Mouse (Mus musculus) MEL (cell line): ENCODE measurements around the gene Klrb1b. TPM values are rescaled to one million over a fixed set of nuclear protein-coding genes. Genes with fewer than 3 reads are reported as not detected.
"Not testable (repeated sequence)": the region's sequence is repeated elsewhere in the genome, so short reads cannot be mapped to it uniquely, and the experiment has no call there.

Experiments
- DNase-seq: peaks from one replicate; pipeline ENCODE4 v3.0.0; 2011; ENCODE audit warnings: low read depth, low spot score
- H3K27ac ChIP-seq: 2 replicates; pipeline ENCODE4 v1.5.1; 2012; ENCODE audit warnings: low read depth, mild to moderate bottlenecking, control low read depth, low read length, moderate library complexity; ENCODE audit not compliant: control insufficient read depth
- H3K27me3 ChIP-seq, 2 experiments: fragments of 150-350 bp in 1 of 2; sonication (generic) in 1 of 2; 2 replicates each; pipeline ENCODE4 v1.6.1; 2012; ENCODE audit warnings: low read length in 2 of 2, mild to moderate bottlenecking in 2 of 2, improper control_type of control experiment in 1 of 2, moderate library complexity in 1 of 2; ENCODE audit not compliant: insufficient read depth in 2 of 2, control insufficient read depth in 1 of 2
- H3K36me3 ChIP-seq, 2 experiments: 2 replicates each; pipeline ENCODE4 v1.6.1; 2012 to 2014; ENCODE audit warnings: low read length in 2 of 2, improper control_type of control experiment in 1 of 2, inconsistent platforms in 1 of 2, mild to moderate bottlenecking in 1 of 2; ENCODE audit not compliant: insufficient read depth in 2 of 2, control insufficient read depth in 1 of 2
- H3K4me1 ChIP-seq, 2 experiments: fragments of 150-350 bp in 1 of 2; sonication (generic) in 1 of 2; 2 replicates each; pipeline ENCODE4 v1.6.1; 2012; ENCODE audit warnings: low read length in 2 of 2, improper control_type of control experiment in 1 of 2, mild to moderate bottlenecking in 1 of 2; ENCODE audit not compliant: insufficient read depth in 2 of 2, control insufficient read depth in 1 of 2
- H3K4me3 ChIP-seq, 2 experiments: fragments of 150-350 bp in 1 of 2; sonication (generic) in 1 of 2; 2 replicates each; pipeline ENCODE4 v1.5.1; 2012; ENCODE audit warnings: low read depth in 2 of 2, low read length in 2 of 2, mild to moderate bottlenecking in 2 of 2, moderate library complexity in 2 of 2, control low read depth in 1 of 2, improper control_type of control experiment in 1 of 2; ENCODE audit not compliant: control insufficient read depth in 1 of 2, insufficient read depth in 1 of 2
- H3K79me2 ChIP-seq: 2 replicates; pipeline ENCODE4 v1.6.1; 2012; ENCODE audit warnings: mild to moderate bottlenecking, low read length, moderate library complexity; ENCODE audit not compliant: control insufficient read depth, poor library complexity, insufficient read depth
- H3K9ac ChIP-seq: 2 replicates; pipeline ENCODE4 v1.6.1; 2012; ENCODE audit warnings: low read depth, mild to moderate bottlenecking, control low read depth, low read length, moderate library complexity; ENCODE audit not compliant: control insufficient read depth, poor library complexity, severe bottlenecking
- H3K9me3 ChIP-seq: fragments of 150-350 bp; sonication (generic); replicated peaks from 2 replicates; pipeline ENCODE4 v1.6.1; 2012; ENCODE audit warnings: mild to moderate bottlenecking, low read length, improper control_type of control experiment, moderate library complexity; ENCODE audit not compliant: insufficient read depth
- BHLHE40 ChIP-seq: IDR thresholded peaks from 2 replicates; pipeline ENCODE4 v1.6.1; 2012; ENCODE audit warnings: low read depth, mild to moderate bottlenecking, inconsistent platforms, low read length, improper control_type of control experiment, borderline replicate concordance
- CHD1 ChIP-seq: IDR thresholded peaks from 2 replicates; pipeline ENCODE4 v1.6.1; 2012; ENCODE audit warnings: low read depth, mild to moderate bottlenecking, inconsistent platforms, low read length, improper control_type of control experiment
- CHD2 ChIP-seq: IDR thresholded peaks from 2 replicates; pipeline ENCODE4 v1.6.1; 2011; ENCODE audit warnings: low read length, improper control_type of control experiment
- CTCF ChIP-seq, 3 experiments: IDR thresholded peaks in 2 of 3; conservative IDR thresholded peaks in 1 of 3; 2 replicates each; pipeline ENCODE4 v1.5.1; 2011 to 2012; ENCODE audit warnings: low read length in 3 of 3, low read depth in 2 of 3, mild to moderate bottlenecking in 2 of 3, improper control_type of control experiment in 1 of 3, inconsistent platforms in 1 of 3, mixed read lengths in 1 of 3, moderate library complexity in 1 of 3; ENCODE audit not compliant: control insufficient read depth in 1 of 3, insufficient read depth in 1 of 3, poor library complexity in 1 of 3, severe bottlenecking in 1 of 3
- E2F4 ChIP-seq: IDR thresholded peaks from 2 replicates; pipeline ENCODE4 v1.6.1; 2011; ENCODE audit warnings: low read depth, low read length, improper control_type of control experiment, borderline replicate concordance
- EP300 ChIP-seq, 2 experiments: IDR thresholded peaks; 2 replicates each; pipeline ENCODE4 v1.6.1; 2011; ENCODE audit warnings: improper control_type of control experiment in 2 of 2, low read length in 2 of 2, low read depth in 1 of 2, mild to moderate bottlenecking in 1 of 2
- GABPA ChIP-seq: IDR thresholded peaks from 2 replicates; pipeline ENCODE4 v1.6.1; 2012; ENCODE audit warnings: low read depth, mild to moderate bottlenecking, inconsistent platforms, low read length, improper control_type of control experiment, moderate library complexity
- GATA1 ChIP-seq: IDR thresholded peaks from 2 replicates; pipeline ENCODE4 v1.6.1; 2011; ENCODE audit warnings: low read depth, low read length, improper control_type of control experiment
- HCFC1 ChIP-seq: IDR thresholded peaks from 2 replicates; pipeline ENCODE4 v1.6.1; 2012; ENCODE audit warnings: low read depth, mild to moderate bottlenecking, inconsistent platforms, low read length, improper control_type of control experiment, moderate library complexity
- MAX ChIP-seq: IDR thresholded peaks from 2 replicates; pipeline ENCODE4 v1.6.1; 2011; ENCODE audit warnings: low read length, improper control_type of control experiment
- MEF2A ChIP-seq: IDR thresholded peaks from 2 replicates; pipeline ENCODE4 v1.6.1; 2014; ENCODE audit warnings: low read depth, mild to moderate bottlenecking, inconsistent platforms, low read length, improper control_type of control experiment; ENCODE audit not compliant: poor library complexity, insufficient replicate concordance, severe bottlenecking; ENCODE audit errors: extremely low read depth
- MXI1 ChIP-seq: IDR thresholded peaks from 2 replicates; pipeline ENCODE4 v1.6.1; 2011; ENCODE audit warnings: mild to moderate bottlenecking, low read depth, low read length, improper control_type of control experiment
- MYB ChIP-seq: IDR thresholded peaks from 2 replicates; pipeline ENCODE4 v1.6.1; 2011; ENCODE audit warnings: mild to moderate bottlenecking, low read depth, low read length, improper control_type of control experiment
- MYC ChIP-seq: IDR thresholded peaks from 2 replicates; pipeline ENCODE4 v1.6.1; 2011; ENCODE audit warnings: low read depth, mild to moderate bottlenecking, low read length, improper control_type of control experiment, moderate library complexity
- NELFE ChIP-seq: IDR thresholded peaks from 2 replicates; pipeline ENCODE4 v1.6.1; 2011; ENCODE audit warnings: low read depth, low read length, improper control_type of control experiment
- POLR2A ChIP-seq, 2 experiments: IDR thresholded peaks; 2 replicates each; pipeline ENCODE4 v1.6.1; 2011 to 2012; ENCODE audit warnings: low read length in 2 of 2, mild to moderate bottlenecking in 2 of 2, control low read depth in 1 of 2, improper control_type of control experiment in 1 of 2, low read depth in 1 of 2, moderate library complexity in 1 of 2; ENCODE audit not compliant: control insufficient read depth in 1 of 2, insufficient read depth in 1 of 2, poor library complexity in 1 of 2
- POLR2AphosphoS2 ChIP-seq: IDR thresholded peaks from 2 replicates; pipeline ENCODE4 v1.6.1; 2011; ENCODE audit warnings: low read length, improper control_type of control experiment
- SIN3A ChIP-seq: IDR thresholded peaks from 2 replicates; pipeline ENCODE4 v1.6.1; 2012; ENCODE audit warnings: low read length, improper control_type of control experiment, inconsistent platforms
- SMC3 ChIP-seq: IDR thresholded peaks from 2 replicates; pipeline ENCODE4 v1.6.1; 2011; ENCODE audit warnings: low read depth, low read length, improper control_type of control experiment
- TBP ChIP-seq: IDR thresholded peaks from 2 replicates; pipeline ENCODE4 v1.8.0; 2011; ENCODE audit warnings: low read depth, low read length, improper control_type of control experiment
- TCF12 ChIP-seq: IDR thresholded peaks from 2 replicates; pipeline ENCODE4 v1.6.1; 2014; ENCODE audit warnings: low read depth, mild to moderate bottlenecking, inconsistent platforms, low read length, improper control_type of control experiment, moderate library complexity
- UBTF ChIP-seq: IDR thresholded peaks from 2 replicates; pipeline ENCODE4 v1.6.1; 2012; ENCODE audit warnings: low read depth, mild to moderate bottlenecking, inconsistent platforms, low read length, improper control_type of control experiment, moderate library complexity, borderline replicate concordance; ENCODE audit not compliant: insufficient read depth
- USF1 ChIP-seq: IDR thresholded peaks from 2 replicates; pipeline ENCODE4 v1.6.1; 2014; ENCODE audit warnings: low read depth, mild to moderate bottlenecking, inconsistent platforms, low read length, improper control_type of control experiment, moderate library complexity
- USF2 ChIP-seq, 2 experiments: IDR thresholded peaks; 2 replicates each; pipeline ENCODE4 v1.6.1; 2011 to 2012; ENCODE audit warnings: improper control_type of control experiment in 2 of 2, low read length in 2 of 2, borderline replicate concordance in 1 of 2, inconsistent platforms in 1 of 2, low read depth in 1 of 2, mild to moderate bottlenecking in 1 of 2; ENCODE audit not compliant: insufficient read depth in 1 of 2
- ZC3H11A ChIP-seq: IDR thresholded peaks from 2 replicates; pipeline ENCODE4 v1.6.1; 2012; ENCODE audit warnings: low read depth, mild to moderate bottlenecking, inconsistent platforms, low read length, improper control_type of control experiment
- ZKSCAN1 ChIP-seq: IDR thresholded peaks from 2 replicates; pipeline ENCODE4 v1.6.1; 2012; ENCODE audit warnings: low read depth, mild to moderate bottlenecking, inconsistent platforms, low read length, improper control_type of control experiment, moderate library complexity
- ZNF384 ChIP-seq: IDR thresholded peaks from 2 replicates; pipeline ENCODE4 v1.6.1; 2012; ENCODE audit warnings: low read depth, mild to moderate bottlenecking, inconsistent platforms, low read length, improper control_type of control experiment
- polyA plus RNA-seq, 2 experiments: library from polyadenylated mRNA; stranded (reverse) in 1 of 2; unstranded in 1 of 2; fragments of >175 nt in 1 of 2; fragments of >200 nt in 1 of 2; gene quantifications; 2 replicates each; pipeline versions ENCODE4 v1.2.1 to v1.2.4; 2012; ENCODE audit warnings: low replicate concordance in 2 of 2, low read depth in 1 of 2; ENCODE audit not compliant: insufficient read length in 2 of 2, insufficient read depth in 1 of 2, missing spikeins in 1 of 2
- total RNA-seq: library from RNA; depleted of rRNA; stranded (reverse); fragments of 300-350 nt; gene quantifications from 2 replicates; pipeline ENCODE4 v1.2.3, GENCODE M21; 2012

The Klrb1b gene
- total and polyA plus RNA-seq, 3 experiments = not detected

DNA sequence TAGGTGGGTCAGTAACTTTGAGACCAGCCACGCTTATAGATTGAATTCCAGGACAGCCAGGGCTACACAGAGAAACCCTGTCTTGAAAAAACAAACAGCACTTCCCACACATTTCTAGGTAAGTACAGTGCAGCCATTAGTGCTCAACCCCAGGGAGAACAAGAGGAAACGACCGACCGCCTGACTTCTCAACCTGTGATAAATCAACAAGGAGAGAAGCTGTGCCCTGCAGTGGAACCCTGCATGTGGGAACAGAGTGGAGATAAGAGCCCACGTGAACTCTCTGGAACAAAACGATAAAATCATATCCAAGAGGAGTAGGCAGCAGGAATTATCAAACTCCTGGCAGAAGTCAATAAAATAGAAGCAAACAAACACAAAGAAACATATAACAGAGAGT lies 32.4 kb downstream of the Klrb1b start:
- Histone ChIP-seq H3K79me2 (no peaks in the 10 kb centered on the region), H3K9ac (no peak overlapping the region), H3K36me3 (no peaks in the 10 kb centered on the region), H3K4me3 (no peak overlapping the region), H3K9me3 (no peaks in the 10 kb centered on the region), H3K4me1 (no peaks in the 10 kb centered on the region), H3K27ac (no peak overlapping the region), H3K27me3 (no peaks in the 10 kb centered on the region)
- TF ChIP-seq SMC3 (no peak), CHD1 (no peak), TCF12 (no peak), MYB (no peak), HCFC1 (no peak), TBP (no peak), SIN3A (no peak), POLR2AphosphoS2 (no peak), USF2 (IDR thresholded peaks at IDR 0.05; ENCODE audit: borderline replicate concordance in 1 of 2, insufficient read depth in 1 of 2, low read depth in 1 of 2, low read length in 2 of 2) (no peak), EP300 (IDR thresholded peaks at IDR 0.05; ENCODE audit: low read depth in 1 of 2, low read length in 2 of 2) (no peak), GABPA (no peak), ZC3H11A (no peak), CTCF (IDR thresholded peaks at IDR 0.05 in 2 of 3, conservative IDR thresholded peaks at IDR 0.05 in 1 of 3; ENCODE audit: control insufficient read depth in 1 of 3, insufficient read depth in 1 of 3, low read depth in 2 of 3, low read length in 3 of 3, poor library complexity in 1 of 3, severe bottlenecking in 1 of 3) (no peak), NELFE (no peak), MEF2A (no peak), E2F4 (no peak)
- no peak for DNase-seq

DNA sequence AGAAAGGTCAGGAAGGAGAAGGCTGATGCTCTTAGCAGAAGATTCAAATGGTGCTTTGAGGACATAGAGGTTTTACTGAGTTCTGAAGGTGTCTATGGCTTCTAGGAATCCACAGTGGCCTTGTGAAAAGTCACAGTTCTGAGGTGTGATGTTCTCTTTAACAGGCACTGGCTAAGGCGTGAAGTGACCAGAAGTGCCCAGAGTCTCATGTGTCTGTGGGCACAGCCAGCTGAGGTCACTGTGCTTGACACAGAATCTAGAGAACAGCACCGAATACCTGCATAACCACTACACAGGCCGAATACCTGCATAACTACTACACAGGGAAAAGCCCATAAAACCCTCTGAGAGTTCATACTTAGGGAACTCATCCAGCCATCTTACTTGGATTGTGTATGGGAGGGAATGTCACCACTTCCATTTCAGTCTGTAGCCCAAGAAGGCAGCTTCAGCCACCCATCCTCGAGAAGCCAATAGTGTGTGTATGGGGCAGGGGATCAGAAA lies 35.6 kb downstream of the Klrb1b start:
- DNase-seq, H3K4me1 ChIP-seq, H3K27ac ChIP-seq, H3K79me2 ChIP-seq, H3K9ac ChIP-seq, H3K27me3 ChIP-seq, H3K36me3 ChIP-seq, H3K4me3 ChIP-seq, H3K9me3 ChIP-seq: not testable (repeated sequence)

DNA sequence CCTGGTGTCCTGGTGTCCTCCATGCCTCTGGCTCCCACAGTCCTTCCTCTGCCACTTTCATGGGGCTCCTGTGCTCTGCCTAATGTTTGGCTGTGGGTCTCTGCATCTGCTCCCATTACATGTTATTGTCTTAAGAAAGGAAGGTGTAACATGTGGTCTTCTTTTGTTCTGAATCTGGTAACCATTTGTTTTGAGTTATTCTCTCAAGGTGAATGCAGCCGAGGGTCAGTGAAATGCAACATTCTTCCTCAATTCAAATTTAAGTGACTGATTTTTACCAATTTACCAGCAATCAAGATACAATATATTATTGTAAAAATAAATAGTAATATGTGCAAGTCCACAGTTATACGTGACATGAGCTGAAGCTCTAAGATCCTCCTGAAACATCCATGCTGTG lies 37.0 kb downstream of the Klrb1b start, which contains the start of gene Klrb1c:
Klrb1c (minus strand) TSS at position 101 of the 400 bp plus-strand sequence.
- TF ChIP-seq MAX (no peak), MYC (no peak), GATA1 (no peak), CHD2 (no peak), SMC3 (no peak), UBTF (no peak), POLR2A (IDR thresholded peaks at IDR 0.05; ENCODE audit: control insufficient read depth in 1 of 2, insufficient read depth in 1 of 2, low read depth in 1 of 2, low read length in 2 of 2, poor library complexity in 1 of 2) (no peak), MEF2A (no peak), HCFC1 (no peak), ZNF384 (no peak), ZKSCAN1 (no peak), MXI1 (no peak), BHLHE40 (no peak), MYB (no peak), USF1 (no peak), ZC3H11A (no peak), CTCF (IDR thresholded peaks at IDR 0.05 in 2 of 3, conservative IDR thresholded peaks at IDR 0.05 in 1 of 3; ENCODE audit: control insufficient read depth in 1 of 3, insufficient read depth in 1 of 3, low read depth in 2 of 3, low read length in 3 of 3, poor library complexity in 1 of 3, severe bottlenecking in 1 of 3) (no peak)
- Histone ChIP-seq H3K27ac (no peak within 1 kb of the TSS), H3K4me1 (no peaks in the 10 kb centered on the region), H3K4me3 (no peak within 1 kb of the TSS), H3K27me3 (no peaks in the 10 kb centered on the region), H3K79me2 (no peaks in the 10 kb centered on the region), H3K9me3 (no peaks in the 10 kb centered on the region), H3K9ac (no peak within 1 kb of the TSS), H3K36me3 (no peaks in the 10 kb centered on the region)
- no peak for DNase-seq
